Mouse (Mus musculus): Measurements from ENCODE around the gene Tpcn2.
A peak's percentile ranks its signal among the peaks of the same experiment; 100 is the strongest.

DNA sequence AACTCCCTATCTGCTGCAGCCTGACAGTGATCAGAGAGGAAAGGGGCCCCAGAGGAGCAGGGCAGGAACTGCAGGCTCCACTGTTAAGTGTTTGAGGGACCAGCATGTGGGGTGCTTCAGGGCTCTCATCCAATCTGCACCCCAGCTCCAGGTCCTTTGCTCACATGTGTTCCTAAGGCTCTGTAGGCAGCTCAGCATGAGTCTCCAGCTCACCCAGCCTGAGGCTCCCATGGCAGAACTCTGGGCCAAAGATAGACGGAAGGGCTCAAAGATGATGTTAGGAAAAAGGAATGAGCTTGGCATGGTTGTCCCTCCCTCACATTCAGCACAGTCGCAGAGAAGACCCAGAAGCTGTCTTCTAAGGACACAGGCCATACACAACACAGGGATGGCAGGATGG, 46.8 kb upstream of the Tpcn2 start:
- TF ChIP-seq CTCF (IDR thresholded peaks at IDR 0.05) (0 out of 2 replicates have a peak, but pooled peaks have one; percentile 5), POLR2A (IDR thresholded peaks at IDR 0.05; ENCODE audit: insufficient read depth, low read depth, low read length) (no peak)

Data from heart, adult 2 months (tissue).